Mouse (Mus musculus) hematopoietic multipotent progenitor cell, adult 10-12 weeks (in vitro differentiated cells): Measurements from ENCODE around the gene Col16a1. TPM values are rescaled to one million over a fixed set of nuclear protein-coding genes. Genes with fewer than 3 reads are reported as not detected.

Experiments
- polyA plus RNA-seq: library from polyadenylated mRNA; stranded (reverse); fragments of >175 nt; gene quantifications from 2 replicates; pipeline ENCODE4 v1.2.3, GENCODE M21; 2012; ENCODE audit warnings: low replicate concordance

Col16a1 gene
- polyA plus RNA-seq: 0.84 and 2.4 TPM in 2 replicates

DNA sequence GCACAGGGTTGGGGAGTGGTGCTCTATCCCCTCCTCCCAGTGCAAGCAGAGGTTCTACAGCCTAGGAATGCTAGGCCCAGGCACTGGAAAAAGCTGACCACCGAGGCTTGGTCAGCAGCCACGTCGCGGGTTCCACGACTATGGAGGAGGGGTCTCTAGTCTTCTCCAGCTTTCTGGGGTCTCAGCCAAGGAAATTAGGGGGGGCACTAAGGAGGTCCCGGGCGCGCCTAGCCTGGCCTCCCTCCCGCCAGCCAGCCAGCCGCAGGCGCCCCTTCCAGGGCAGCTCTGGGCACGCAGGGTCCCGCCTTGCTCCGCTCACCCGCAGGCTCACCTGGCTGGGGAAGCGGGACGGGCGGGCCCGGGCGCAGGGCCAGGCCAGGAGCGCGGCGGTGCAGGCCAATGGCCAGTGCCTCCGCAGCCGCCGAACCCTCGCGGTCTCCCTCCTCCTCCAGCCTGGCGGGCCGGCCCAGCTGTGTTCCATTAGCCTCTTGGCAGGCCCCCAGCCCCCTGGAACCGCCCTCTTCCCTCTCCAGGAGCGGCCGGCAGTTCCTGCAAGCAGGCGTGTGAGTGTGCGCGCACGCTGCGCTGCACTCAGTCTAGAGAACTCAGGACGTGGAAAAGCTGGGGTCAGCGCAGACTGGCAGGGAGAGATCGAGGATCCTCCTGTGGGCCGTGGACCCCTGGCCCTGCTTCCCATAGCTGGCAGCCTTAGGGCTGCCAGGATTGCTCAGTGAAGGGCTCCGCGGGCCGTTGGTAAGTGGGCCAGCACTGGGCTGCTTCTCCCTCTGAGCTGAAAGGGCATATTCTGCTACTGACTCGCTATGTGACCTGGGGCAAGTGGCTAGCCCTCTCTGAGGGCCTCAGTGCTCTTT lies at the start of gene Col16a1:
Col16a1 (plus strand) TSS at position 510 of the 872 bp plus-strand sequence.

DNA sequence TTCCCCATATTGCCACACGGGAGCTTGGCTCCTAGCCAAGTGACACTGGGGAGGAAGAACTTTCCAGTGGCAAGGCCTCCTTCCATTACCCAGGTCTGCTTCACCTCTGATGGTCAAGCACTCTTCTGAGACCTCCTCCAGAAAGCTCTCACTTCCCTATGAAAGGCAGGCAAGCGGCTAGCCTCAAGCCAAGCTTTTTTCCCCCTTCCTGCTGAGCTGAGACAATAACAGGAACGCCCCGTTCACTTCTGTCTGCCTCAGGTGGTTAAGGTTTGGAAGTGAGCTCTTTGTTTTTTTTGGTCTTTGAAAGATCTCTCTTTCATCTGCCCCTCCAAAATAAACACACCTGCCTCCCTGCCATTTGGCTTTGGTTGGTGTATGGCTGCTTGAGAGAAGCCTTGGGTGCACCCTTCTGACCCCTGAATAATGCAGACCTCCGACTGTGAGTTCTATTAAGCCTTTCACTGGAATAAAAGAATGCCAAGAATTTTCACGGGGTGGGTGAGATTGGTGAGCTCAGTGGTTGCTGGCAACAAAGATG lies 54.5 kb downstream of the Col16a1 start, which contains the start of gene Pef1:
Pef1 (plus strand) TSS at position 448 of the 541 bp plus-strand sequence.

GRCm38 (mm10) chr4:130139214-130139492 lies 91.5 kb downstream of the Col16a1 start, which contains the start of gene Hcrtr1:
TSS of gene Hcrtr1 (minus strand) at chr4:130139359.

Other genes starting within 250 kb of the Col16a1 start
- gene Ptp4a2, start 236.6 kb upstream of the Col16a1 start, polyA plus RNA-seq: 51.2 and 80.2 TPM in 2 replicates
- gene Spocd1, start 118.6 kb upstream of the Col16a1 start, polyA plus RNA-seq: 0.07 and 0.15 TPM in 2 replicates
- 15.1 and 37.5 TPM in 2 replicates for gene Adgrb2, start 63.0 kb upstream of the Col16a1 start, polyA plus RNA-seq
- 21.3 and 36.1 TPM in 2 replicates for gene Pef1, start 54.7 kb downstream of the Col16a1 start, polyA plus RNA-seq
- not detected in 2 replicates for gene Hcrtr1, start 91.5 kb downstream of the Col16a1 start, polyA plus RNA-seq
- 3.4 and 48.0 TPM in 2 replicates for gene Tinagl1, start 127.3 kb downstream of the Col16a1 start, polyA plus RNA-seq
- not detected in 2 replicates for gene Gm853, start 174.6 kb downstream of the Col16a1 start, polyA plus RNA-seq
- 0.20 and 0.29 TPM in 2 replicates for gene Serinc2, start 231.4 kb downstream of the Col16a1 start, polyA plus RNA-seq